In the genomic region with DNA sequence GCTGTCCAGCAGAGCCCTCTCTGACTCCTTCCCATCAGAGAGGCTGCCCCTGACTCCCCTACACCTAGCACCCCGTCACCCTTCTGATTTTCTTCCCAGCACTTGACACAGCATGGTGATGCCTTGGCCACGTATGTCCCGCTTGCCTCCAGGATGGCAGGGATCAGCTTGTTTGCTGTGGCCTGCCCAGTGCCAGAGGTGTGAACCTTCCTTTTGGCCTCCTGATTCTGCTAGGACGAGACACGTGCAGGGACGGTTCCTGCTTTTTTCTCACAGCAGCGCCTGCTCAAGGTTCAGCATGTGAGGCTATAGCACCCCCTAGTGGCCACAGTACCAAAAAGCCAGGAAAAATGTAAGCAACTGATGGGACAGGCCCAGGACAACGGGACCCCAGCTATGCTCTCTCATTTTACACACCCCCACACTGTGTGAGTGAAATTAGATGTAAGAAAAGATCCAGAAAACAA, we compare ENCODE assay signal across 9 mouse cellular contexts.
DNase-seq lines count a peak whose midpoint lies in the region; ATAC-seq and TF ChIP-seq lines count a peak whose summit lies in the region.
"Had no signal": no experiment of that assay in that cellular context is flagged by ENCODE, and none has a peak within 500 bp of the region (broad histone marks: within the 10 kb centered on the region; RNA-seq: fewer than 3 reads in every experiment).

No protein-coding gene starts in this region.

- peak; percentile 98 for TF ChIP-seq CTCF in forebrain, postnatal 0 days (IDR thresholded peaks at IDR 0.05; ENCODE audit: low read depth)

- H3K9ac ChIP-seq in forebrain, postnatal 0 days, result no peak overlapping the region; the same call in 1 of the 2 replicates
- no peak overlapping the region for H3K9ac ChIP-seq in lung, embryonic 15.5 days

- no peaks in the 10 kb centered on the region for H3K9me3 ChIP-seq in forebrain, postnatal 0 days (ENCODE audit: low read length)
- no peaks in the 10 kb centered on the region for H3K9me3 ChIP-seq in lung, embryonic 15.5 days

- peak; percentile 88 for DNase-seq in ES-CJ7 (ENCODE audit: low read depth, low spot score)
- peak; percentile 78 for DNase-seq in cerebellum, adult 11-12 months
- DNase-seq in forebrain, postnatal 0 days, result peak; percentile 94
- DNase-seq in layer of hippocampus, adult 8-10 months (ENCODE audit: low spot score in 2 of 2), result peak; percentile 71 to 85
- DNase-seq in ovary, adult 18-20 months (ENCODE audit: low spot score), result peak; percentile 57
- peak; percentile 84 for DNase-seq in thymus, postnatal 0 days (ENCODE audit: low spot score)

- no peaks in the 10 kb centered on the region for H3K36me3 ChIP-seq in forebrain, postnatal 0 days (ENCODE audit: insufficient read depth)
- no peaks in the 10 kb centered on the region for H3K36me3 ChIP-seq in lung, embryonic 15.5 days

- ATAC-seq in forebrain, postnatal 0 days, result peak; percentile 63
- peak; percentile 44 to 56 for ATAC-seq in hematopoietic stem cell, adult 5-6 weeks (replicated peaks in 1 of 2; ENCODE audit: insufficient read depth in 1 of 2, low FRiP score in 2 of 2, low TSS enrichment in 1 of 2, low read depth in 1 of 2, poor library complexity in 2 of 2, severe bottlenecking in 2 of 2)
- ATAC-seq in lung, embryonic 15.5 days (ENCODE audit: borderline replicate concordance, extremely low read depth, low FRiP score, low TSS enrichment), result peak; percentile 44

- no peak overlapping the region for H3K27ac ChIP-seq in forebrain, postnatal 0 days (ENCODE audit: low read depth, low read length)
- no peak overlapping the region for H3K27ac ChIP-seq in lung, embryonic 15.5 days
- H3K27ac ChIP-seq: macrophage had no signal

- 12% methylated on average over 8 of the region's 8 CpGs for WGBS in forebrain, postnatal 0 days
- 5% methylated on average over 8 of the region's 8 CpGs for WGBS in lung, embryonic 15.5 days

- no peak overlapping the region for H3K4me3 ChIP-seq in forebrain, postnatal 0 days (ENCODE audit: low read depth, low read length)
- no peak overlapping the region for H3K4me3 ChIP-seq in lung, embryonic 15.5 days

- peak overlapping the region; percentile 38 for H3K4me2 ChIP-seq in forebrain, postnatal 0 days (ENCODE audit: low read depth)
- peak overlapping the region; percentile 50 for H3K4me2 ChIP-seq in lung, embryonic 15.5 days

- H3K4me1 ChIP-seq in forebrain, postnatal 0 days (ENCODE audit: insufficient read depth), result no peaks in the 10 kb centered on the region
- H3K4me1 ChIP-seq in lung, embryonic 15.5 days, result peaks cover 26% of the 10 kb centered on the region

- no peaks in the 10 kb centered on the region for H3K27me3 ChIP-seq in forebrain, postnatal 0 days (ENCODE audit: insufficient read depth, low read length)
- no peaks in the 10 kb centered on the region for H3K27me3 ChIP-seq in lung, embryonic 15.5 days
